Mouse (Mus musculus): ENCODE data around the gene Gm10912. TPM values are rescaled to one million over a fixed set of nuclear protein-coding genes. Genes with fewer than 3 reads are reported as not detected.
"Not testable (repeated sequence)": the region's sequence is repeated elsewhere in the genome, so short reads cannot be mapped to it uniquely, and the experiment has no call there.

The Gm10912 gene
- total RNA-seq, 2 experiments from 2014 or later, result 0.42 to 0.56 TPM

GRCm38 (mm10) chr2:104110031-104110430 is 44.4 kb downstream of the Gm10912 start:
- TF ChIP-seq CTCF (conservative IDR thresholded peaks at IDR 0.05), result no peak
- no peak for DNase-seq (ENCODE audit: low spot score in 2 of 2)
- H3K4me3 ChIP-seq, result no peak overlapping the region
- H3K27ac ChIP-seq, result no peak overlapping the region

GRCm38 (mm10) chr2:104111170-104111797 is 45.7 kb downstream of the Gm10912 start:
- H3K4me3 ChIP-seq; DNase-seq (ENCODE audit: low spot score in 2 of 2); H3K27ac ChIP-seq: not testable (repeated sequence)

DNA sequence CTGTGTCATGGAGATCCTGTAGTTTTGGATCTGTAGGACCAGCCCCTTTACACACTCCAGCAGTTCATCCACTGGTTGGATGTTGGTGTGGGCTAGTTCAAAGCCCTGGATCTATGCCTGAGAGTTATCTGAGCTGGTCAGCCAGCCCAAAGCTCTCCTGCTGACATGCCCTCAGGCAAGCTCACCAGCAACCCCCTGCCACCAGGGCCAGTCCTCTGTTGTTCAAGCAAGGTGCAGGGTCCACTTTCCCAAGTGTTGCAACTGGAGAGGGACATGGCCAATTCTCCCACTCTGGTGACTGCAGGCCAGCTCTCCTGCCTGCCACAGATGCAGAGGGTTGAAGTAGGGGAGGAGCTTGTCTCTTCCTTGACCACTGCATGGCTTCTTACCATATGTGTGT is 47.9 kb downstream of the Gm10912 start:
- not testable (repeated sequence) for H3K27ac ChIP-seq; DNase-seq (ENCODE audit: low spot score in 2 of 2); H3K4me3 ChIP-seq

GRCm38 (mm10) chr2:104114898-104115297 is 49.3 kb downstream of the Gm10912 start:
- no peak overlapping the region for H3K27ac ChIP-seq
- DNase-seq (ENCODE audit: low spot score in 2 of 2), result no peak
- H3K4me3 ChIP-seq, result no peak overlapping the region
- TF ChIP-seq CTCF (conservative IDR thresholded peaks at IDR 0.05), result no peak

Other genes with a start within 250 kb of the Gm10912 start
- 10 to 100 TPM; 20.3 to 22.1 TPM for gene Lmo2, start 107.8 kb upstream of the Gm10912 start, total RNA-seq (2021)
- 10 to 100 TPM; 47.4 to 47.5 TPM for gene Fbxo3, start 38.1 kb upstream of the Gm10912 start, total RNA-seq (2021)
- not detected for gene 4931422A03Rik, start 37.5 kb upstream of the Gm10912 start, total RNA-seq (2021)
- not detected for gene Gm10799, start 2.7 kb downstream of the Gm10912 start, total RNA-seq (2021)
- gene Cd59b, start 4.0 kb downstream of the Gm10912 start, total RNA-seq (2021), result not detected
- 1 to 10 TPM; 3.0 to 4.4 TPM for gene Cd59a, start 30.0 kb downstream of the Gm10912 start, total RNA-seq (2021)
- gene A930018P22Rik, start 56.9 kb downstream of the Gm10912 start, total RNA-seq (2021), result not detected